Mouse (Mus musculus): ENCODE measurements at regions not wholly inside any gene's neighbourhood (a gene's known extent, or its start where the extent isn't known, plus 50 kb on each side); places are given as distances from the start of the nearest gene placed in this dataset.

- WGBS = 10% methylated on average over 27 of the region's 27 CpGs
- peaks cover 9% of the 10 kb centered on the region for H3K27me3 ChIP-seq (replicated peaks; ENCODE audit: control insufficient read depth, insufficient read depth, low read length)
- no peak overlapping the region for H3K9ac ChIP-seq (ENCODE audit: low read depth, low read length)
- DNase-seq (ENCODE audit: low spot score) = no peak
- no peak for ATAC-seq (replicated peaks; ENCODE audit: low FRiP score)
- H3K9me3 ChIP-seq (ENCODE audit: control insufficient read depth, low read length) = no peaks in the 10 kb centered on the region
- H3K4me1 ChIP-seq (replicated peaks; ENCODE audit: control insufficient read depth, insufficient read depth, low read length) = no peaks in the 10 kb centered on the region
- H3K4me3 ChIP-seq (ENCODE audit: low read depth, low read length) = peak overlapping the region; percentile 24
- peak overlapping the region; percentile 62 for H3K4me2 ChIP-seq
- no peak overlapping the region for H3K27ac ChIP-seq (ENCODE audit: low read depth, low read length)
- H3K36me3 ChIP-seq (ENCODE audit: control insufficient read depth, insufficient read depth, low read length) = no peaks in the 10 kb centered on the region
These were observed 528.7 kb upstream of the Adgrl2 start for GRCm38 (mm10) chr3:149518928-149519574.

DNA sequence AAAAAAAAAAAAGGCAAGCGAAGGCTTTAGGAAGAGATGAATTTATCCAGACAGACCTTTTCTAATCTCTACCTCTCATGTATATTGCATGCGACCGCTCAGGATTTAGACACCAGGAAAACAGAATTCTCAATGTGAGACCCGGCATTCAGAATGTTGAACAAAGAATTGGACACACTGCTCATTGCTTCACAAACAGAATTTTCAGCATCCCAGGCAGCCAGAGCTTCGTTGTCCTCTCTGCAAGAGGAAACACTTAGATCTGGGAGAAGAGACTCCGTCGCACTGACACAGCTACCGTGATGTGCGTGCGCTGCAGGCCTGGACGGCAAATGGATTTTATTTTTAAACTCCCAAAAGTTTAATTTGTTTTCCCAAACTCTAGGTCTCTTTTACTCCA is 527.2 kb upstream of the Adgrl2 start:
- ATAC-seq (replicated peaks; ENCODE audit: low FRiP score) (no peak), DNase-seq (ENCODE audit: low spot score) (no peak)
- Histone ChIP-seq H3K9me3 (ENCODE audit: control insufficient read depth, low read length) (no peaks in the 10 kb centered on the region), H3K27me3 (replicated peaks; ENCODE audit: control insufficient read depth, insufficient read depth, low read length) (peaks cover 9% of the 10 kb centered on the region), H3K4me3 (ENCODE audit: low read depth, low read length) (no peak overlapping the region), H3K4me1 (replicated peaks; ENCODE audit: control insufficient read depth, insufficient read depth, low read length) (no peaks in the 10 kb centered on the region), H3K27ac (ENCODE audit: low read depth, low read length) (no peak overlapping the region), H3K4me2 (no peak overlapping the region), H3K36me3 (ENCODE audit: control insufficient read depth, insufficient read depth, low read length) (no peaks in the 10 kb centered on the region), H3K9ac (ENCODE audit: low read depth, low read length) (no peak overlapping the region)
- WGBS = 87% methylated on average over 11 of the region's 11 CpGs

- DNase-seq (ENCODE audit: low spot score) = no peak
- 80% methylated on average over 6 of the region's 6 CpGs for WGBS
These were observed 518.8 kb upstream of the Adgrl2 start for GRCm38 (mm10) chr3:149509178-149509577.

DNA sequence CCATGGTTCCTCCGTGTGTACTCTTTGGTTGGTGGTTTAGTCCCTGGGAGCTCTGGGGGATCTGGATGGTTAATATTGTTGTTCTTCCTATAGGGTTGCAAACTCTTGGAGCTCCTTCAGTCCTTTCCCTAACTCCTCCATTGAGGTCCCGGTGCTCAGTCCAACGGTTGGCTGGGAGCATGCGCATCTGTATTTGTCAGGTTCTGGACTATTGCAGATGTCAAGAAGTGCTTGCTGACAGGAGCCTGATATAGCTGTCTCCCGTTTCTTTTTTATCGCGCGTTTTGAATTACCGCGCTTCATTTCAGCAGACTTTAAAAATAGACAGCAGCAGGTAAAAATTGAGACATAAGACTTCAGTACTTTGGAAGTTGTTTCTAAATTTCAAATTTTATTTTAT is 518.3 kb upstream of the Adgrl2 start:
- Histone ChIP-seq H3K36me3 (ENCODE audit: control insufficient read depth, insufficient read depth, low read length) (no peaks in the 10 kb centered on the region), H3K9me3 (ENCODE audit: control insufficient read depth, low read length) (no peaks in the 10 kb centered on the region), H3K4me3 (ENCODE audit: low read depth, low read length) (no peak overlapping the region), H3K27me3 (replicated peaks; ENCODE audit: control insufficient read depth, insufficient read depth, low read length) (no peaks in the 10 kb centered on the region), H3K27ac (ENCODE audit: low read depth, low read length) (no peak overlapping the region), H3K4me2 (no peak overlapping the region), H3K4me1 (replicated peaks; ENCODE audit: control insufficient read depth, insufficient read depth, low read length) (no peaks in the 10 kb centered on the region), H3K9ac (ENCODE audit: low read depth, low read length) (no peak overlapping the region)
- no peak for DNase-seq (ENCODE audit: low spot score)
- WGBS = 76% methylated on average over 10 of the region's 10 CpGs
- no peak for ATAC-seq (replicated peaks; ENCODE audit: low FRiP score)

More at GRCm38 (mm10) chr3:149509178-149509577, 518.8 kb upstream of the Adgrl2 start:
- no peak overlapping the region for H3K9ac ChIP-seq (ENCODE audit: low read depth, low read length)
- H3K27me3 ChIP-seq (replicated peaks; ENCODE audit: control insufficient read depth, insufficient read depth, low read length) = no peaks in the 10 kb centered on the region
- H3K4me3 ChIP-seq (ENCODE audit: low read depth, low read length) = no peak overlapping the region
- ATAC-seq (replicated peaks; ENCODE audit: low FRiP score) = no peak
- H3K36me3 ChIP-seq (ENCODE audit: control insufficient read depth, insufficient read depth, low read length) = no peaks in the 10 kb centered on the region
- no peaks in the 10 kb centered on the region for H3K4me1 ChIP-seq (replicated peaks; ENCODE audit: control insufficient read depth, insufficient read depth, low read length)
- H3K4me2 ChIP-seq = no peak overlapping the region
- no peak overlapping the region for H3K27ac ChIP-seq (ENCODE audit: low read depth, low read length)
- H3K9me3 ChIP-seq (ENCODE audit: control insufficient read depth, low read length) = no peaks in the 10 kb centered on the region

DNA sequence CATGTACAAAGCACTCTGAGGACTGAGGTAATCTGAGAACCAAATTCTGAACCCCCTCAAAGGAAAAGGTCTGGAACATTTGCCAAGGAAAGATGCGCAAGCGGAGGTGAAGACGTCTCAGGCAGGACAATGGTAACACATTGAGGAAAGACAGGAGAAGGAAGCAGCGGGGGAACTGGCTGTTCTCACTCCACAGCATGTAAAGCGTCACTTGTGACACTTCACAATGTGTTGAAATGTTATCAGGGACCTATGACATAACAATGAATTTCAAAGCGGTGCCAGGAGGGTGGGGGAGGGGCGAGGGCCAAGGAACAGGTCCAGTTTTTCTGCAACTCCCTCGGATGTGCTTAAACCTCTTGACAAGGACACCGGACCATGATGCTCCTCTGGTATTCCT is 515.3 kb upstream of the Adgrl2 start:
- Histone ChIP-seq H3K4me2 (no peak overlapping the region), H3K27ac (ENCODE audit: low read depth, low read length) (no peak overlapping the region), H3K27me3 (replicated peaks; ENCODE audit: control insufficient read depth, insufficient read depth, low read length) (no peaks in the 10 kb centered on the region), H3K9ac (ENCODE audit: low read depth, low read length) (no peak overlapping the region), H3K4me3 (ENCODE audit: low read depth, low read length) (no peak overlapping the region), H3K9me3 (ENCODE audit: control insufficient read depth, low read length) (no peaks in the 10 kb centered on the region), H3K4me1 (replicated peaks; ENCODE audit: control insufficient read depth, insufficient read depth, low read length) (no peaks in the 10 kb centered on the region), H3K36me3 (ENCODE audit: control insufficient read depth, insufficient read depth, low read length) (no peaks in the 10 kb centered on the region)
- no peak for ATAC-seq (replicated peaks; ENCODE audit: low FRiP score)
- 51% methylated on average over 9 of the region's 9 CpGs for WGBS
- no peak for DNase-seq (ENCODE audit: low spot score)

- Histone ChIP-seq H3K9me3 (ENCODE audit: control insufficient read depth, low read length) (no peaks in the 10 kb centered on the region), H3K4me2 (no peak overlapping the region), H3K27me3 (replicated peaks; ENCODE audit: control insufficient read depth, insufficient read depth, low read length) (no peaks in the 10 kb centered on the region), H3K9ac (ENCODE audit: low read depth, low read length) (no peak overlapping the region), H3K4me3 (ENCODE audit: low read depth, low read length) (no peak overlapping the region), H3K36me3 (ENCODE audit: control insufficient read depth, insufficient read depth, low read length) (no peaks in the 10 kb centered on the region), H3K27ac (ENCODE audit: low read depth, low read length) (no peak overlapping the region), H3K4me1 (replicated peaks; ENCODE audit: control insufficient read depth, insufficient read depth, low read length) (no peaks in the 10 kb centered on the region)
- WGBS = 91% methylated on average over 2 of the region's 2 CpGs
- DNase-seq (ENCODE audit: low spot score) (no peak), ATAC-seq (replicated peaks; ENCODE audit: low FRiP score) (no peak)
These were observed 513.6 kb upstream of the Adgrl2 start for GRCm38 (mm10) chr3:149503992-149504391.

DNA sequence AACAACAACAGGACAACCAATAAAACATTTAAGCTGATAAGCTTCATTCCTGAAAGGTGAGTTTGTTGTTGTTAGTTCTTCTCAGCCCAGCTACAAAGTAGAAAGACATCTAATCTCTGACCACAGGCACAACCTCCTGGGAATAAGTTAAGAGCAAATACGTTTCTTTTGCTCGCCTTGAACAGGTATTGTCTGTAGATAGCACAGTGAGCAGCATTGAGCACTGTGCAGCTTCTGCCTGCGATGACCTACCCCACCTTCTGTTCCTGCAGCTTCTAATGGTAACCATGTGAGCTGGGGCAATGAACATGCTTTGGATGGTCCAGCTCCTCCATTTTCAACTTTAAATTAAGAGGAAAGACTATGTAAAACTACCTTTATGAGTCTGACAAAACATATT is 509.8 kb upstream of the Adgrl2 start:
- 61% methylated on average over 3 of the region's 3 CpGs for WGBS
- no peaks in the 10 kb centered on the region for H3K27me3 ChIP-seq (replicated peaks; ENCODE audit: control insufficient read depth, insufficient read depth, low read length)
- ATAC-seq (replicated peaks; ENCODE audit: low FRiP score) = peak; percentile 58; the same call in 1 of the 2 replicates
- no peaks in the 10 kb centered on the region for H3K36me3 ChIP-seq (ENCODE audit: control insufficient read depth, insufficient read depth, low read length)
- no peaks in the 10 kb centered on the region for H3K4me1 ChIP-seq (replicated peaks; ENCODE audit: control insufficient read depth, insufficient read depth, low read length)
- no peak overlapping the region for H3K9ac ChIP-seq (ENCODE audit: low read depth, low read length)
- no peak overlapping the region for H3K27ac ChIP-seq (ENCODE audit: low read depth, low read length)
- no peak for DNase-seq (ENCODE audit: low spot score)
- no peaks in the 10 kb centered on the region for H3K9me3 ChIP-seq (ENCODE audit: control insufficient read depth, low read length)
- H3K4me2 ChIP-seq = no peak overlapping the region
- no peak overlapping the region for H3K4me3 ChIP-seq (ENCODE audit: low read depth, low read length)

DNA sequence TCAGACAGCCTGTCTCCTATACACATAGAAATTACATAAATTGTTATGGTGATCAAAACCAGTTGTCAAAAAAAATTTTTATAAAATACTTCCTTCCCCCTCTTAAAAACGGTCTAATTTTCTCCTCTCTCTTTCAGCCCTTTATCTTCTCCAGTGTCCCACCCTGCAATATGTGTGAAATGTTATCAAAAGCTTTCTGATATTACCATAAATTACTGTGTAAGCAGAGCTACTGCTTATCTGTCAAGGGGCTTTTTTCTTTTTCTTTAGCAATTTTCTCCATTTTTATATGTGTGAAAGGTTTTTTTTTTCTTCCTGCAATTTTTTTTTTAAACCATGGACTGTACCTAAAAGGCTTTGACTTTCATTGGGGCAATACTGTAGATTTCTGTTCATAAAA is 508.4 kb upstream of the Adgrl2 start:
- 33% methylated on average over 1 of the region's 1 CpGs for WGBS
- DNase-seq (ENCODE audit: low spot score) (no peak), ATAC-seq (replicated peaks; ENCODE audit: low FRiP score) (no peak)
- Histone ChIP-seq H3K4me2 (no peak overlapping the region), H3K4me3 (ENCODE audit: low read depth, low read length) (no peak overlapping the region), H3K27me3 (replicated peaks; ENCODE audit: control insufficient read depth, insufficient read depth, low read length) (no peaks in the 10 kb centered on the region), H3K4me1 (replicated peaks; ENCODE audit: control insufficient read depth, insufficient read depth, low read length) (no peaks in the 10 kb centered on the region), H3K27ac (ENCODE audit: low read depth, low read length) (no peak overlapping the region), H3K9me3 (ENCODE audit: control insufficient read depth, low read length) (no peaks in the 10 kb centered on the region), H3K36me3 (ENCODE audit: control insufficient read depth, insufficient read depth, low read length) (no peaks in the 10 kb centered on the region), H3K9ac (ENCODE audit: low read depth, low read length) (no peak overlapping the region)

DNA sequence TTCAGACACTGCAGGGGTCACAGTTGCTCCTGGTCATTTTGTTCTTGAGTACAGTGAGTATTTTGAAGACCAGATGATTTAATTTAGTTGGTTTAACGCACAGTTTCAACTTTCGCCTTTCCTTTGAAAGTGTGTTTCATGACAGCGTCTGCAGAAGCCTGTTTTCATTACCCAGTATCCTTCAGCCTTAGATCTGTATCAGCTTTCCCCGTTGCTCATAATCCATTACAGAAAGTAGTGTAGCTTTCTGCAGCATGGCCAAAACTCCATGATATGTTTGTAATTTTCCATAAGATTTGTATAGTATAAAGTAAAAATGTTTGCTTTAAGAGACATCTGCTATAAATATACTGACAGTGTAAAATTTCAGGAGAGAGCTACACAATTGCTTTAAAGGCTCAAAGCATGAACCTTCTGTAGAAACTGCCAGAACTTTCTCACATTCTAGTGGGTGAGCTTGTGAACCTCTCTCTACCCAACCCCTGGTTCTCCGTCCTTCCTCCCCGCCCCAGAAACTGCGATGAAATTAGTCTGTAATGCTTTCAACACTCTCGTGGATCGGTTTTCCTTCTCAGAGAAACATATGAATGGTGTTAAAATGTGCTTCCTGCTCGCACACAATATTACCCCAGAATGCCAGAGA is 506.6 kb upstream of the Adgrl2 start:
- Histone ChIP-seq H3K27ac (ENCODE audit: low read depth, low read length) (no peak overlapping the region), H3K9ac (ENCODE audit: low read depth, low read length) (no peak overlapping the region), H3K4me2 (no peak overlapping the region), H3K27me3 (replicated peaks; ENCODE audit: control insufficient read depth, insufficient read depth, low read length) (no peaks in the 10 kb centered on the region), H3K4me1 (replicated peaks; ENCODE audit: control insufficient read depth, insufficient read depth, low read length) (no peaks in the 10 kb centered on the region), H3K36me3 (ENCODE audit: control insufficient read depth, insufficient read depth, low read length) (no peaks in the 10 kb centered on the region), H3K4me3 (ENCODE audit: low read depth, low read length) (no peak overlapping the region), H3K9me3 (ENCODE audit: control insufficient read depth, low read length) (no peaks in the 10 kb centered on the region)
- 79% methylated on average over 10 of the region's 10 CpGs for WGBS
- DNase-seq (ENCODE audit: low spot score) (no peak), ATAC-seq (replicated peaks; ENCODE audit: low FRiP score) (no peak)
